Mouse (Mus musculus): Measurements from ENCODE around the gene Mapk9.

Mapk9 gene

DNA sequence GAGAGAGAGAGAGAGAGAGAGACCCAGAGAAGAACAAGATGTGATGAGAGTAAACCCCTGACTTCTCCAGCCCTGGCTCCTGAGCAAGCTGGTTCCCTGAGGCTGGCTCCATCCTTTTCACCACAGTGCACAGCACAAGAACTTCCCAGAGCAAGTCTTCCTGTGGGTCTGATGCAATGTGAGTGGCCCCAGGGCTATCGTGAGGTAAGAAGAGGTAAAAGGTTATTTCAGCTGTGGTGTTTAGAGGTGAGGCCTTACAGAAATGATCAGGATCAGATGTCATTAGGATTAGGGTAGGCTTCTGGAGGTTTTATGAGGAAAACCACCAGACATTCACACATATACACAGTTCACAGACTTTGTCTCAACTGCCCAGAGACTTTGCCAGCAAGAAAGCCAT, 4.7 kb upstream of the Mapk9 start:
- no peak for DNase-seq

DNA sequence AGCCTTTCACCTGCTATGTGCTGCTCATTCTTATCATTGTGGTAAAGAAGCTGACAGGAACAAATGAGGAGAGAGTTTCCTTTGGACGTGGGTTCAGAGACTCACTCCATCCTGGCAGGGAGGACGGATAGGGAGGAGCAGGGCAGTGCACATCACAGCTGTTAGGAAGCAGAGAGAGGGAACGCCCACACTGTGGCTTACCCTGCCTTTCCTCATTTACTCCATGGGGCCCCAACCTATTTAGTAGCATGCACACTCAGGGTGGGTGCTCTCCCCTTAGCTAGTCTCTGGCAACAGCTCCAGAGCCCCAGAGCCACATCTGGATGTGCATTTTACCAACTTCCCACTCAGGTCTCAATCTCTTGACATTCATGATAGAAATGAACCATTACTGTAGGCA, 3.8 kb upstream of the Mapk9 start:
- DNase-seq = no peak

DNA sequence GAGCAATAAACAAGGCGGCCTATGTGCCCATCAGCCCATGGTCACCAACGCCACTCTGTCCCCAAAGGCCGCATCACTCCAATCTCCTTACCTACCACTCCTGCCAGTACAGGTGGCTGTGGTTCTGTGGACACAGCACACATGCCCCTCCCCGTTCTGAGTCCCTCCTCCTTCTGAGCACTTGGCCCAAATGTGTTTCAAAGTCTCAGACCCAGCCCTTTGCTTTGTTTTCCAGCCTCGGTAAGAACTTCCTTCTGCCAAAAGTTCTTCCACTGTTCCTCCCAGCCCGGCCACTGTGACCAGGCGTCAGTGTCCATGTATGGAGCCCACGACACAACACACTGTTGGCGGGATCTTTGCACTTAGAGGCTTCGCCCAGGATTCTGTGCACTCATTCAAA, 2.2 kb upstream of the Mapk9 start:
- DNase-seq = no peak

DNA sequence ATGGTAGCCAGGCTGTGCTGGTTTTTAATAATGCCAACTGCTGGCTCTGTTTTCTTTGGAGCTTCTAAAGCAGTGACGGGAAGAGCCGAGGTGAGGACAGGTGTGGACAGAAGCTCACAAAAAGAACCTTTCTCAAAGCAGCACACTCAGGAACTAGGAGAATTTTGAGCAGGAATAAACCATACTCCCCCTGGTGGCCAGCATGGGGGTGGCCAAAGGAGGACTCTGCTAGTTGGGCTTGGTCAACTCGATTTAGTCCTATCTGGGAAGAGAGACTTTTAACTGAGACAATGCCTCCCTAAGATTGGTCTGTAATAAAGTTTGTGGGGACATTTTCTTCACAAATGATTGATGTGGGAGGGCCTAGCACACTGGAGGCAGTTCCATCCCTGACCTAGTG, 1.6 kb upstream of the Mapk9 start:
- peak; percentile 79 for DNase-seq

DNA sequence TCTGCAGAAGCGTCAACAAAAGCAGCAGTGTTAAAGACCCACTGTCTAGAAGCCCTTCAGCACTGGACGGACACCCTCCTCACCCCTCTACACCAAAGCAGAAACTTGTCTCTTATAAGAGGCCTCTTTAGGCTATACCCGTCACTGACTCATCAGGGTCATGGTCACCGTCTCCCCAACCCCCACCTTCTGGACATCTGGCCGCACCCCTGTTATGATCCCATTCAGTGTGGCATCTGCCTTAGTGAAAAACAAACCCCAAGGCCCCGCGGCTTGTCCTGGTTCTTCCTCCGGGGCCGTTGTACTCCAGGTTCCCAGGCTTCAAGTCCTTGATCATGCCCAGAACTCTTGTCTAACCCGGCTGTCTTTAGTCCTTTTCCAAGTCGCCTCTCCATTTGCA, 593 bp upstream of the Mapk9 start:
- DNase-seq = no peak

DNA sequence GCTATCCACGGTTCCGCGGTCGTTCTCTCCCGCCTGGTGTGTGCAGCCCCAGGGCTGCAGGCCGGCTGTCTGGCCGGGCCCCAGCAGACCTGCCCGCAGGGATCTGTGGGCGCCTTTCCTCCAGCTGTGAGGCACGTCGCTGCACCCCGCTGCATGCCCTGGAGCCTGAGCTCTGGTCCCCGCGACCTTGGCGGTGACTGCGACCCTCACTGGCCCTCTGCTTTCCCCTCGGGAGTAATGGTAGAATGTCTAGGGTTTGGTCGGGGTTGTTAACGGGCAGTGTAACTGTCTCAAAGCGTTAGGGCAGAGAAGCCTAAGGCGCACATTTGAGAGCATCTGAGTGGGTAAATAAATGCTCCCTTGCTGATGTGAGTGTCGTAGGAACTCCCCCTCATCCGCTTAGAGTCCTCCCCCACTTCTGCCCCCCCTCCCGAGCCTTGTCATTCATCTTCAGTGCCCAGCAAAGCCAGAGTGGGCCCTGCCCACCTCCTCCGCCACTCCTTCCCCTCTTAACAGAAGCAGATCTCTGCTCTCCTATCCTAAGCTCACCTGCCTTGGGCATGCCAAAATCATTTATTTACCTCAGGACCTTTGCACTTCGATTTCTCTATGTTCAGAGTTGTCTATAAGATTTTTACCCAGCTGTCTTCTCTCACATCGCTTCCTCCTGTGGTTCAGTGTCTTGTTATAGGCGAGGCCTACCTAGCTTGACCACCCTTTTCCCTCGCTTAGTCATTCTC, 690 bp downstream of the Mapk9 start:
- DNase-seq = peak; percentile 18

DNA sequence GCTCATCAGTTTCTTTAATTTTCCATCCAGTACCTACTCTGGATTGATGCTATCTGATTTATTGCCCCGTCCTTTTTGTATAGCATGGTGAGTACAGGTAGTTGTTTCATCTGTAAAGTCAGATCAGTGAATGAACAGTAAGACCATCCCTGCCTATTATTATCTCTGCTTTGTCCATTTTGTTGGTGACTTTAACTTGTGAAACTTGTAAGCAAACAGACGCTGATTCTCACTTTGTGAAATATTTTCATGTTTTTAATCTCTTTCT, 1.2 kb downstream of the Mapk9 start:
- DNase-seq = no peak

DNA sequence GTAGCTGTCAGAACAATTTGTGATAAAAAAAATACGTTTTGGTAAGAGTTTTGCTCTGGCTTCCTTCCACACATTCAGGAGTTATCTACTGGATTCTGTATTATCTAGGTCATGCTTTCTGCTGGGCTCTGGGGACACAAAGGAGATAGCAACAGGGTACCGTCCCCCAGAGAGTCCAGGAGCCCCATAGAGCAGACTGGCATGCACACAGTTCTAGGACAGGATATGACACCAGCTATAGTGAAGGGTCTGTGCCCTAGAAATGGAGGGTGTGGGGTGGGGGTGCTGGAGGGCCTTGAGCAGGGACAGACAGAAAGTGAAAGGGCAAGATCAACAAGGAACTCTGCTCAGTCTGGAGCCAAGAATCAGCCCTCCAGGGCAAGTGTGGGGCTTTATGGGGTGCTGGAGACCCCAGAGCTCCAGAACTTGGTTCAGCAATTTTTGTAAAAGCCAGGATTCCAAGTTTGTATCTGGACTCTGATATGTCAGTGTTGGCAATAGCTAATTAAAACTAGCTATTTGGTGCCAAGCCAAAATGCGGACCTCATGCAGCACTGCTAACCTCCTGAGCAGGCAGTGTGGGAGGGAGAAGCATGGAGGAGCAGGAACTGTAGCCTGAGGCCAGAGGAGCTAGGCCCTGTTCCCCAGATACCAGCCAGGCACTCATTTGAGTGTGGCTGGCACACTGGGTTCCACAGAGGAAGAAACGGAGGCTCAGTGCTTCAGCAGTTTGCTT, 1.7 kb downstream of the Mapk9 start:
- no peak for DNase-seq

DNA sequence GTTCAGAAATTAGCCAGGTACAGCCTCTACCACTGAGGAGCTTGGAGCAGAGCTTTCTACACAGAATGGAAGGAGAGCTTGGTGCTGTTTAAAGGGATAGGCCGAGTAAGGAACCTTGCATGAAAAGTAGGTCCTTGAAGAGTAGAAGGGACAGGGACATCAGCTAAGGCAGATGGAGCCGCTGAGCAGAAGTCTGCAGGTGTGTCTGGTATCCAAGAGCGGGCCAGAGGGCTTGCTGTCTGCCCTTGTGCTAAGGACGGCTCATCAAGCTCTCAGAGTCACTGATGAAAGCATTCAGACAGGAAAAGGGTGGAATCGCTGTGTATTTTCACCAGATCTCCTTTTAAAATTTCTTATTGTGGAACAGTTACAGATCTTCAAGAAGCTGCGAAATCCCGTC, 3.8 kb downstream of the Mapk9 start:
- no peak for DNase-seq

DNA sequence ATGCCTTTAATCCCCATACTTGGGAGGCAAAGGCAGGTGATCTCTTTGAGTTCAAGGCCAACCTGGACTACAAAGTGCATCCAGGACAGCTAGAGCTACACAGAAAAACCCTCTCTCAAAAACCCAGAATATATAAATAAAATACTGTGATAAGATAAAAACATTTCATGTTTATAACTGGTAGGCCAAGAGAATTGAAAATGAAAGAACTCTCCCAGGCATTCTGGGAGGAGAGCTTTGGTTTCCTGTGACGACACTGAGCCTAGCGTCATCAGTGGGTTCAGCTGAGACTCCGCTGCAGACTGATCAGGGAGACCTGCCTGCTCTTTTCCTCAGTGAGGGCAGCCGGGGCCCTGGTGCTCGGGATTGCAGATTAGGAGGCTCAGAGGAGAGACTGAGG, 8.6 kb downstream of the Mapk9 start:
- no peak for DNase-seq

DNA sequence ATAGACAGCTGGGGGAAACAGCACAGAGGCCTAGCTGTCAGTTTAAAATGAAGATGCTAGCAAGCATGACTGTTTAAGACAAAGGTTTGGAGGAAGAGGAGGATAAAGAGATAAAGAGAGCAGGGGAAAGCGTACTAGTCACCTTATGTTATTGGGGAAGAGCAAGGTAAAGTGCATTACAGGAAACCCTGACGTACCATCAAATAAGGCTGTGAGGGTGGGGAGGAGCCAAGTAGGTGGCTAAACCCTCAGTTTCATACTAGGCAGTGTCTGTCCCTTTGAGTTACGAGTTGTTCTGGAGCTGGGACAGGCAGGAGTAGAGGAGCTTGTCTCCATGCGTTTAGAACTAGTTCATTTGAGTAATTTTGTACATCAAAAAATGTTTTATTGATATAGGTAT, 14.6 kb downstream of the Mapk9 start:
- DNase-seq = no peak

DNA sequence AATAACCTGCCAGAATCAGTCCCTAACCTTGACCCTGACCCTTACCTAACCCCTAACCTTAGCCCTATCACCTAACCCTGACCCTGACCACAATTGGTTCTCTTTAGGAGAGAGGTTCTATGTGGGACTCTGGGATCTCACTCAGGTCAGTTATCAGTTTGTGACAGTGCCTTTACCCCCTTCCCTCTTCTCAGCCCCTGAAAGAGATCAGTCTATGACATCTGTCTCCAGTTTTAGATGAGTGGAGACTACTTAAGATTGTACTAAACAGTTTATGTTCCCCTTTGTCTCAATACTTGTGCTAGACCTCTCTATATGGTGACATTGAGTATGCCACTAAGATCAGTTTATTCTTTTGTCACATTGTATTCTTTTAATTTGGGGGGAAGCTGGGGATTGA, 17.4 kb downstream of the Mapk9 start:
- no peak for DNase-seq

DNA sequence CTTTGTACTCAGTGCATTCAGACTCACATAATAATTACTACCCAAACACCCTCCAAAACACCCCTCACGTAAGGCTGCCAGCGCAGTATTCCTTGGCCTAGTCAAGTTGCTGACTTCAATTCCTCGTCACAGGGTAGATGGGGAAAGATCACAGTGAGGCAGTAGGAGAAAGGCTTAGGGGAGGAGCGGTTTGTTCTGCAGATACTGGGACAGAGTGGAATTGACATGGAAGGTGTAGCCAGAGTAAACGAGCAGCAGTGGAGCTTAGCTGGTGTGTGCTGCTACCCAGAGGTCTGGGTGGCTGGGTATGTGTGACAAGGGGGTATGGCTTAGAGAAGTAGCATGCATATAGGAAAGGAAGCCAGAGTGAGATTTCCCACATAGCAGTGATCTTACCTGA, 20.8 kb downstream of the Mapk9 start:
- DNase-seq = no peak

DNA sequence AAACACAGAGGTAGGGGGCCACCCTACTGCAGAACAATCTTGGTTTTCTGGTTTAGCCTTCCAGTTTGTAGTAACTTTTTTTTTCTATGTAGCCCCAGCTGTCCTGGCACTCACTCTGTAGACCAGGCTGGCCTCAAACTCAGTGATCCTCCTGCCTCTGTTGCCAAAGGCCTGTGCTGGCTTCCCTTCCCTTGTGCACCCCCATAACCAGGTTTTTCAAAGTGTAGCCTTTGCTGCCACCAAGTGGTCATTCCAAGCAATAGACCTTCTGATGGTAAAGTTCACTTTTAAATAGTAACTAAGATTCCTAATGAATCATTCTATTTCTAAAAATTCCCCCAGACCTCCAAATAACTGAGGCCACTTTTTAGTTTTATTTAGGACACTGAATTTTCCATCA, 23.2 kb downstream of the Mapk9 start:
- peak; percentile 65 for DNase-seq

DNA sequence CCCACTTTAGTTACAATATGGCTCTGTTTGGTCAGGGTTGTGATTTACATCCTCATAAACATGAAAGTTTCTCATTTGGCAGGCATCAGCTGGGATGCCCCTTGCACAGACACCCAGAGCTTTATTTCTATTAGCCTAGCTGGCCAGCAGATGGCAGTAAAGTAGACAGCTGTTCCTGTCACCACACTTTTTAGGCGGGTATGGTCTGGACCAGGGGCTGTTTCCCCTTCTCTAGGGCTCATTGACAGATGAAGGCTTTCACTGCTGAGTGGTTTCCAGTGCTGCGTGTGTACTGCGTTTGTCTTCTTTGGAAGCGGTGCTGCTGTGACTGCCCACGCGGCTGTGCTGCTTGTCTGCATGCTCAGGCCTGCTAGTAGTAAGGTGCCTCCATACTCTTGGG, 25.4 kb downstream of the Mapk9 start:
- DNase-seq = peak; percentile 52

DNA sequence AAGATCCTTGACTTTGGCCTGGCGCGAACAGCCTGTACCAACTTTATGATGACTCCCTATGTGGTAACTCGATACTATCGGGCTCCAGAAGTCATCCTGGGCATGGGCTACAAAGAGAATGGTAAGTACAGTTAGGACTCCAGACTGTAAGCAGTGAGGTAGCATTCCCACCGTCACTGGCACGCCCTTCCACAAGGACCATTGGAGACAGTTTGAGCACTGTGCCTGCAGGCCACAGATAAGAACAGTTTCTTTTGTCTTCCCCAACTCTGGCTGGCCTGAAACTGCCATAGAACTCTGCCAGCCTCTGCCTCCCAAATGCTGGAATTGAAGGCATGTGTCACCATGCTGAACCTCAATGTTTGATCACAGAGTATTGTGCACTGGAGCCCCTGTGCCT, 26.2 kb downstream of the Mapk9 start:
- DNase-seq = no peak

DNA sequence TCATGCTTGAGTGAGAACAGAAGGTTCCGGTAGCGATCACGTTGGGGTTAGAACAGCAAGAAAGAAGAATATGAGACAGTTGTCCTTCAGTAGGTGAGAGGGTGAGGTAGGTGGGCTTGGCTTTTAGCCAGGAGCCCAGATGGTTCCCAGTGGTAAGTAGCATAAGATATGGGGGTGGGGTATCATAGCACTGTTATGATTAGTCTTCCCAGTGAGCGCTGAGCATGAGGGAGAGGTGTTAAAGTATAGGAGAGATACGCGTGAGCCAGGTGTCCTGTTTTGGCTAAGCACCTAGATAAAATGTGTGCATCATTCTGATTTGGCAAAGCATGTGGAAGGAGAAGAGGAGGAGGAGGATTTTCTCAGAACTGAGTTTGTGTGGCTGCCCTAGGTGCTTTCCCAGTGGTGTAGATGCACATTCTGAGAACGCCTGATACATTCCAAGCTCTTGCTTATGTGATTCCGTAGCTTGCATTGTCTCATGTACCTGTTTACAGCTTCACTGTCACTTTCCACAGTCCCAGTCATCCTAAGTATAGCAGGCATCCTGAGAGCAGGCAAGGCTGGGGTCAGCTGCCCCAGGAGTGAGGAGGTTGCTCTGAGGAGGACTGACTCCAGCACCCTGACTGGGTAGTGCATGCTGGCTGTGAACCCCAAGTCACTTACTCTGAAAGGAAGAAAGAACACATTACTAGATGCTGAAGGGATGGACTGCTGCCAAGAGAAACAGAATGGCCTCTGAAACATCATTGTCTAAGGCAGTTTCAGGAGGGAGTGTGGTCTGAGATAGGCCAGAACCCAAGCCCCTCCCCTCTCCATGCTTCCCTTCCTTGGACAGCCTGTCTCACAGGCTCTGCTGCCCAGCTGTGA, 30.6 kb downstream of the Mapk9 start:
- DNase-seq = peak; percentile 41

DNA sequence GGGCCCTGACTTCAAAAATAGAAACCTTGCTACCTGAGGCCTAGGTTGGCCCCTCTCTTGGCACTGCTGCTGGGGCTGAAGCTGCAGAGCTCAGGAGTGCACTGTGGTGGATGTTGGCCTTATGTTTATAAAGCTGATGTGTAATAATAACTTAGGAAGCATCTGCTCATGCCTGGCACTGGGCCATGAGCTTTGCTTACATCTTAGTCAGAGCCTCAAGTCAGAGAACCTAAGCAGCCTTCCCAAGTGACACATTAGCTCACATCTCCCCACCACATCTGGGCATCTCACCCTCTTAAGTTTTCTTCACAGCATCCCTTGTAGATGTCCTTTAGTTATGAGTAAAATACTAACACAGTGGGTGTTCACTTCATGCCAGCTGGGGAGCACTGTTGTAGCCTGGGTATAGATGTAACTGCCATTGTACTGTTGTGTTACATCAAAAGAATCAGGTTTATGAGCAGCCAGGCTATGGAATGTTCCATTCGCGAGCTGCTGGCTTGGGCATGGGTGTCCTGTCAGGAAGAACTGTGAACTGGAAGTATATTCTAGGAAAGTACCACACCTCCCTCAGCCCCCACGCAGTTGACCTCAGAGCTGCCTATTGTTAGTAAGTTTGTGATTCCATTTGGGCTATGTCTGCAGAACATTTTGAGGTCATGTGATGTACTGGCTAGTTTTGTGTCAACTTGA, 33.5 kb downstream of the Mapk9 start:
- peak; percentile 66 for DNase-seq

DNA sequence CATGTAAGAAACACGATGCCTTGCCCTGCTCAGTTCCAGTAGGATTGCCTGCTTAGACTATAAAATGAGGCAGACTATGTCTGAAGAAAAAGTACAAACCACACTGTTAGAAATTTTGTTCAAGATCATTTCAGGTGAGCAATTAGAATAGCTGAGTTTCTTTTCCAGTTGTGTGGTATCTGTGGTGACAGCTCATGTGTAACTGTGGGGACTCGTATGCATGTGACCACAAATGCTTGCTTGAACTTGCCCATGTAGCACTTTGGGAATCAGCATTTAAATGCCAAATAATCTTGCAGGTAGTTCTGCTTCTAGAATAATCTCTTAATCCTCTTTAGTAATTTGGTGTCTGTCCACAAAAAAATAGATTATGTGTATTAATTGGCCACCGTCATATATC, 36.8 kb downstream of the Mapk9 start:
- DNase-seq = no peak

DNA sequence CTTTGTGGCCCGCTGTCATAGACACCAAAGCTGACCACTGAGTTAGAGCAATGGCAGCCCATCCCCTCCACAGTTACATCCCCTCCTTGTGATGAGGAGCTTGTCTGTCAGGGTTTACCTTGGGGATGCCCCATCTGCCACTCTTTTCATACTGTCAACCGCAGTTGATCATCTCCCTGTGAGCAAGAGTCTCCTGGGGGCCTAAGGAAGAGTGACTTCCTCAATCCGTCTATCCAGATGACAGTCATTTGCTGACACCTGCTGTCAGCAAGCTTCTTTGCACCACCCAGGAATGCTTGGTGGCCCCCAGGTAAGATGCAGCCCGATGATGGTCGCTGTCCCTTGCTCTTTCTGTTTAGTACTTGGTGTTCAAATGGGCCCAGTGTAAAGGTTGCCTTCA, 41.9 kb downstream of the Mapk9 start:
- no peak for DNase-seq

DNA sequence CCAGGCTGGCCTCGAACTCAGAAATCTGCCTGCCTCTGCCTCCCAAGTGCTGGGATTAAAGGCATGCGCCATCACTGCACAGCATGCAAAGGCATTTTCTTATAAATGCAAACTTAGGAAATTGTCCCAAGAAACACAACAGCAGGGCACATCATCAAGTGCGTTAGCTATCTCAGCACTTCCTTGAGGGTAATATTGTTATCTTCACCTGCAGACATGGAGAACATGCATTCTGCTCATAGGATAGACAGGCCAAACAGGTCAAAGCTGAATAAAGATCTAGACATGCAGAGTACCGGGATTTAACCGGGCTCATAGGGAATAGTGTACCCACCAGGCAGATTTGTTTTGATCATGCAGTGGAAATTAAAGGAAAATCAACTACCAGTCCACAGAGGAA, 45.4 kb downstream of the Mapk9 start:
- no peak for DNase-seq

DNA sequence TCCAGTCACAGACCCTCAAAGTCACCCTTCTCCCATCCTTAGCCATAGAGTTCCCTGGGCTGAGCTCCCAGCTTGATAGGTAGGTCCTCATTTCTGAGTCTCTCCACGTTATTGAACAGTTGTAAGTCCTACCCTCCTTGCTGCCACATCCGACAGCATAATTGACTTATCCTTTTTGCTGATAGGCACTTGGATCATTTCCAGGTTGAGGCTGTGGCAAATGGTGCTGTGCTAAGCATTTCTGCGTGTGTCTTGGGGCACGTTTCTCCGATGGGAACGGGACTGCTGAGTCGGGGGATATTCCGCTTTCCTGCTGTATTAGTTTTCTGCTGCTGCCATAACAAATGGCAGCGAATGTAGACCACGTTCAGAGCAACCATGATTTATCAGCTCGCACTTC, 47.3 kb downstream of the Mapk9 start:
- no peak for DNase-seq

DNA sequence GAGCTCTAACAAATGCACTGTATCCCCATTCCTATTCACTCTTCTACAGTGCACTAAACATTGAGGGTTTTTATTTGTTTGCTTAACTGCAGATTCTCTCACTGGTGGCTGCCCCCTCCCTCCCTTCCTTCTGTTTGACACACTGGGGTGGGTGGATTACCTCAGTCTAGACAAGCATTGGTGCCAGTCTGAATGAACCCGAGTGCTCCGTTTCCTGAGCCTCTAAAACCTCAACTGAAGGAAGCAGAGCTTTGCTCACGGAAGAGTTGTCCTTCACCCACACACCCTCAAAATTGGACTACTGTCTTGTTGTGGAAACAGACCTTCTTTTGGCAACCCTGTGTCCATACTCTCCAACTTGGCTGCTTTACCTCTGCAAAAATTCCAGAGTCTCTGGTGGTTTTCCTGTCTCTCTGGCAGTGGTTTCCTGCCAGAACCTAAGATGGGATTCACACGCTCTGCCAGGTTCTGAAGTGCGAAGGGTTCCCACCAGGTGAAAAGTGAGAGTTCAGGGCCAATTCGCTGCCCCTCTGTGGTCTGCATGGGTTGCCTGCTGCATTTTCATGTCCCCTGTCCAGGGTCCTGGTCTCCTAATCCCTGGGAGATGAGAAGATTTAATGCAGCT, 49.5 kb downstream of the Mapk9 start:
- no peak for DNase-seq

Data from lung, postnatal 14 days (tissue).